Mouse (Mus musculus) limb, embryonic 11.5 days (tissue): ENCODE results near the gene Lep. TPM values are rescaled to one million over a fixed set of nuclear protein-coding genes. Genes with fewer than 3 reads are reported as not detected.

Experiments
- ATAC-seq: fragments of 200-750 bp; cut with Nextera tagmentation; 2 replicates; pipeline ENCODE4 v1.8.0; 2017; ENCODE audit warnings: low read depth; ENCODE audit not compliant: insufficient number of reproducible peaks, low FRiP score, low TSS enrichment
- DNase-seq: peaks from one replicate; pipeline ENCODE4 v3.0.0-alpha.2; 2015; ENCODE audit warnings: low spot score
- H3K27ac ChIP-seq: fragments of 300-500 bp; sonication (generic); replicated peaks from 2 replicates; pipeline ENCODE4 v1.5.1; 2014; ENCODE audit warnings: low read depth, mild to moderate bottlenecking, low read length
- H3K27me3 ChIP-seq: fragments of 300-500 bp; sonication (generic); 2 replicates; pipeline ENCODE4 v1.6.1; 2014; ENCODE audit warnings: mild to moderate bottlenecking, low read length, mixed read lengths; ENCODE audit not compliant: control insufficient read depth, insufficient read depth
- H3K36me3 ChIP-seq: fragments of 300-500 bp; sonication (generic); 2 replicates; pipeline ENCODE4 v1.6.1; 2014; ENCODE audit warnings: mild to moderate bottlenecking, low read length, moderate library complexity, mixed read lengths; ENCODE audit not compliant: control insufficient read depth, insufficient read depth
- H3K4me1 ChIP-seq: fragments of 300-500 bp; sonication (generic); 2 replicates; pipeline ENCODE4 v1.6.1; 2014; ENCODE audit warnings: low read length, mixed read lengths; ENCODE audit not compliant: control insufficient read depth, insufficient read depth
- H3K4me2 ChIP-seq: fragments of 300-500 bp; sonication (generic); 2 replicates; pipeline ENCODE4 v1.6.1; 2014; ENCODE audit warnings: low read depth, mild to moderate bottlenecking, moderate library complexity; ENCODE audit not compliant: severe bottlenecking
- H3K4me3 ChIP-seq: fragments of 300-500 bp; sonication (generic); 2 replicates; pipeline ENCODE4 v1.5.1; 2014; ENCODE audit warnings: low read depth, low read length
- H3K9ac ChIP-seq: fragments of 300-500 bp; sonication (generic); 2 replicates; pipeline ENCODE4 v1.6.1; 2014; ENCODE audit warnings: mild to moderate bottlenecking, low read length
- H3K9me3 ChIP-seq: fragments of 300-500 bp; sonication (generic); 2 replicates; pipeline ENCODE4 v1.6.1; 2016; ENCODE audit warnings: low read length; ENCODE audit not compliant: control insufficient read depth
- WGBS: fragments of 180-500 bp; shearing (Covaris S2); extraction: QIAGEN DNeasy Blood & Tissue Kit; methylation state at CpG from one replicate; pipeline ENCODE4 v1.1.7; 2014; 5-methylcytosine and 5-hydroxymethylcytosine counted together
- polyA plus RNA-seq: library from polyadenylated mRNA; unstranded; fragments of >200 nt; fragmentation: Nextera tagmentation; extraction: Ambion mirVana; gene quantifications from 2 replicates; pipeline ENCODE4 v1.2.1, GENCODE M21; 2014

The Lep gene
- polyA plus RNA-seq, 1 experiment from 2014 or later = not detected

DNA sequence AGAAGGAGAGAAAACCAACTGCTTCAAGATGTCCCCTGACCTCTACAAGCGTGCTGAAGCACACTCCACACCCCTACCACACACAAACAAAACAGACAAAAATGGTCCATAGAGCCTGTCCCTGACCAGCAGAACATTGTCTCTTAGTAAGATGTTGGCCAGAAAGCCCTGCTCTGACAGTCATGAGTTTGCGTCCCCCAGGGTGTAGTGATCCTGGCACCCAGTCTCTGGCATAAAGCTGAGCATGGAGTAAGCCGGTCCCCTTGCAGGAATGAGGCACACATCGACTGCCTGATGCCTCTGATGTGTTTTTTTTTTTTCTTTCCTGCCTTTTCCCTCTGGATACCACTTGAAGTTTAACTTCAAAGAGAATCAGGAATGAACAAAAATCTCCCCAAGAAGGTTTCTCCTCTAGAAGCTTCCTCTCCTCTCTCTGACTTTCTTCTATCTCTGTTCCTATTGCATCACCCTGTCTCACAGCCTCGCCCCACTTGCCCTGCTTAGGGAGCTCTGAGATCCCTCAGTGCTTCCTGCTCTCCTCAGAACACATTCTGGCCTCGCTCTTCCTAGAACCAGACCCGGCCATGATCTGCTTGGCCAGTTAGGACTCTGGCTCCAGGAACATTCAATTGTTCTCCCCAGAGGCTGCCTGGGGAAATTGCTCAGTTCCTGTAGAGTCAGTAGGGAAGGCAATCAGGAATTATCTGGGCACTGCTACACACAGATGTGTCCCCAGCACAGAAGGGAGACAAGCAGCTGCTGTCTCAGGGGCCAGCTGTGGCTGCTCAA lies 28.1 kb downstream of the Lep start:
- Histone ChIP-seq H3K9me3 (no peaks in the 10 kb centered on the region; the same call in 1 of the 2 replicates), H3K27ac (no peak overlapping the region), H3K4me1 (no peaks in the 10 kb centered on the region), H3K4me2 (no peak overlapping the region), H3K27me3 (no peaks in the 10 kb centered on the region), H3K4me3 (no peak overlapping the region), H3K36me3 (no peaks in the 10 kb centered on the region; the same call in 1 of the 2 replicates), H3K9ac (no peak overlapping the region)
- WGBS = 76% methylated on average over 7 of the region's 7 CpGs
- DNase-seq (no peak), ATAC-seq (no peak)

DNA sequence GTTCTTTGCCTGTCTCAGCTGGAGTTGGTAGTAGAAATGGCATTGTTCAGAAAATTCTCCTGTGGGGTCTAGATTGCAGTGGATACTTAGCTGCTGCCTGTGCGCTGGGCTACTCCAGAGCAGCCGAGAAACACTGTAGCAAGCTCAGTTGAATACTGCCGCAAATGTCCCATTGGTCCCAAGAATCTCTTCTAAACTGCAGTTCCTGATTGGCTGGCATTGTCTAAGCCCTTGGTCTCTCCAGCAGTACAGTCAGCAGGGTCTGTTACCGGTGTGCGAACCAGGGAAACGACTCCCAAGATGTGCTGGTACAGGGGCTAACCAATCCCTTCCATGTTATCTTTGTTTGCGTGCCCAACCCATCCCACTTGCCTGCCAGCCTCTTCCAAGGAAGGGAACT lies 32.2 kb downstream of the Lep start:
- WGBS = 86% methylated on average over 7 of the region's 7 CpGs
- H3K4me3 ChIP-seq = no peak overlapping the region
- H3K4me1 ChIP-seq = no peaks in the 10 kb centered on the region
- H3K27ac ChIP-seq = no peak overlapping the region
- no peak overlapping the region for H3K9ac ChIP-seq
- ATAC-seq (no peak), DNase-seq (no peak)
- no peak overlapping the region for H3K4me2 ChIP-seq
- no peaks in the 10 kb centered on the region for H3K27me3 ChIP-seq
- no peaks in the 10 kb centered on the region; the same call in 1 of the 2 replicates for H3K36me3 ChIP-seq
- no peaks in the 10 kb centered on the region; the same call in 1 of the 2 replicates for H3K9me3 ChIP-seq

DNA sequence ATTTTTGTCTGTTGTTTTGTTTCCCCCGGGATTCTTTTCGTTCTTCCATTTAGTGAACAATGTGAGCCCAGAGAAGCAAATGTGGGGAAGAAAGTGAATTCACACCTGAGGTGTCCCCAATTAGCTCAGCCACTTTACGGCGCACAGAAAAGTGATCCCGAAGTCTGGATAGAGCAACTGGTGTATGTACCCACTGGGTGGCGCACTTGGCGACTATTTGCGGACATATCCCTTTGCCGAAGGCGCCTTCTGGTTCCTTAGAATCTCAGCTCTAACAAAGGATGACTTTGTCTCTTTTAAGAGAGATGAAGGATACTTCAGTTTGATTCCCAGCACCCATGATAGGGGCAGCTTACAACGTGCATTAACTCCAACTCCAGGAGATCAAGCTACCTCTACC lies 32.9 kb downstream of the Lep start:
- no peak for DNase-seq
- H3K9me3 ChIP-seq = no peaks in the 10 kb centered on the region; the same call in 1 of the 2 replicates
- no peak for ATAC-seq
- no peaks in the 10 kb centered on the region; the same call in 1 of the 2 replicates for H3K36me3 ChIP-seq
- no peak overlapping the region for H3K27ac ChIP-seq
- no peak overlapping the region for H3K4me3 ChIP-seq
- H3K27me3 ChIP-seq = no peaks in the 10 kb centered on the region
- 58% methylated on average over 11 of the region's 11 CpGs for WGBS
- no peak overlapping the region for H3K4me2 ChIP-seq
- no peaks in the 10 kb centered on the region for H3K4me1 ChIP-seq
- no peak overlapping the region for H3K9ac ChIP-seq

DNA sequence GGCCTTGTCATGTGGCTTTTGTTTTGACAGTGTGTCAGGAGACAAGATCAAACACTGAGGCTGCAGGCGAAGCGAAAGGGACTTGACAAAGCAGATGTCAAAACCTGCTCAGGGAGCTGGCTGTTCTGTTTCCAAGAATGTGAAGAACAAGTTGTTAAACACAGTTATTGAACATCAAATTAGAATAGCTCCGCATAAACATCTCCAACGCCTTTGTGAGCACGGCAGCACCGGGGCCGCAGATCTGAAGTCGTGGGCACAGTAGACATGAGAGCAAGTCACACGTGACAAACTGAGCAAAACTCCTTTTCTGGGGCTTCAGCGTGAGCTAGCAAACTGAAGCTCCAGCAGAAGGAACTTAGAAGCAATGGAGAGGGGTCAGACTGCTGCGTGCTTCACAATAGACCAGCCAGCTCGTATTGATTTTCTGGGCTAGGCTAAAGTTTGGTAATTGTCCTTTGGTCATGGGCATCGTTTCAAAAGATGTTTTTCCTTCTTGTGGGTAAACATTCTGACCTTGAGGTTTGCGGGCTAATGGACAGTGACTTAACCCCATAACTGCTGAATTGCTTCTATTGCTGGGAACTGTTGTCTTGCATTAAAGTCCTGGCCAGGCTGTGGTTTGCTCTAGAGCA lies 39.6 kb downstream of the Lep start:
- Histone ChIP-seq H3K27me3 (no peaks in the 10 kb centered on the region), H3K9me3 (no peaks in the 10 kb centered on the region; the same call in 1 of the 2 replicates), H3K4me1 (no peaks in the 10 kb centered on the region), H3K27ac (no peak overlapping the region), H3K4me2 (no peak overlapping the region), H3K4me3 (no peak overlapping the region), H3K36me3 (no peaks in the 10 kb centered on the region), H3K9ac (no peak overlapping the region)
- DNase-seq = no peak
- 82% methylated on average over 14 of the region's 14 CpGs for WGBS
- ATAC-seq = no peak

DNA sequence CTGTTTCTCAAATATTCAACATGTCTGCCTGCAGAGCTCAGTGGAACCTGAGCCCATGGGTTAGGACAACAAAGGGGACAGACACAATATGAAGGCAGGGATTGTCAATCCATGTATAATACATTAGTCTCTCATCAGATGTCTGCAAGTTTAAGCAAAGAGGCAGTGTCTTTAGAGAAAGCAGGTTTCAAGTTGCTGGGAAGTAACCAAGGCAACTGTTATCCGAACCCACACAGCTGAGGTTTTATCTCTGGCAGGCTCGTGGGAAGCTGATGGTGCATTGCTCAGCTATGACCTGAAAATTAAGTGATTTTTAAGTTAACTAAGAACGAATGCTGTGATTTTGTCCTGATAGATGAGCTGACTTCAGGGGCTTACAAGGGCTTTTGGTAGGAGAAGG lies 40.4 kb downstream of the Lep start:
- 36% methylated on average over 3 of the region's 3 CpGs for WGBS
- Histone ChIP-seq H3K4me3 (no peak overlapping the region), H3K4me2 (no peak overlapping the region), H3K9ac (no peak overlapping the region), H3K4me1 (no peaks in the 10 kb centered on the region), H3K36me3 (no peaks in the 10 kb centered on the region), H3K9me3 (no peaks in the 10 kb centered on the region), H3K27me3 (no peaks in the 10 kb centered on the region), H3K27ac (no peak overlapping the region)
- ATAC-seq (no peak), DNase-seq (no peak)

DNA sequence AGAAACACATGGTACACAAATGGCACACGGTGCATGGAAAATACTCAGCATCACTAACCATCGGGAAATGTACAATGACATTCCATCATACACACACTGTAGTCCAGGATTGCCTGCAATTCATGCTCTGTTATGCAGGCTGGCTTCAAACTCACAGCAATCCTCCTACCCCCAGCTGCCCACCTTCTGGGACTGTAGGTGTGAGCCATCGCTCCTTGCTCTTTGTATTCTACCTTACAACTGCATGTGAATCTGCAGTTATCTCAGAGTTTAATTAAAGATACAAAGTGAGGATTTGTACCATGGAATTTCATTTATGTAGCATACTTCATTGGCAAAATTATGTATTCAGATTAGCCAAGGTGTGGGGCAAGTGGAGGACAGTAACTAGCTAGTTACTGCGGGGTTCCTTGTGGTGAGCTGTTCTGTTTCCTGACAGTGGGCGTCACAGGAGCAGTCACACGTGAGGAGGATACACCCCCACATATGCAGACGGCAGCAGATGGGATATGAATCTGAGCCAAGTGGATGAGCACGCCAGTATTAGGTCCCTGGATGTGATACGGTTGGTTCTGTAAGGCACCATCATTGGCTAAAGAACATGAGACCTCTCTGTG lies 41.3 kb downstream of the Lep start:
- Histone ChIP-seq H3K9ac (no peak overlapping the region), H3K9me3 (no peaks in the 10 kb centered on the region), H3K36me3 (no peaks in the 10 kb centered on the region), H3K4me3 (no peak overlapping the region), H3K4me2 (no peak overlapping the region), H3K4me1 (no peaks in the 10 kb centered on the region), H3K27me3 (no peaks in the 10 kb centered on the region), H3K27ac (no peak overlapping the region)
- no peak for DNase-seq
- 88% methylated on average over 9 of the region's 9 CpGs for WGBS
- ATAC-seq = no peak

DNA sequence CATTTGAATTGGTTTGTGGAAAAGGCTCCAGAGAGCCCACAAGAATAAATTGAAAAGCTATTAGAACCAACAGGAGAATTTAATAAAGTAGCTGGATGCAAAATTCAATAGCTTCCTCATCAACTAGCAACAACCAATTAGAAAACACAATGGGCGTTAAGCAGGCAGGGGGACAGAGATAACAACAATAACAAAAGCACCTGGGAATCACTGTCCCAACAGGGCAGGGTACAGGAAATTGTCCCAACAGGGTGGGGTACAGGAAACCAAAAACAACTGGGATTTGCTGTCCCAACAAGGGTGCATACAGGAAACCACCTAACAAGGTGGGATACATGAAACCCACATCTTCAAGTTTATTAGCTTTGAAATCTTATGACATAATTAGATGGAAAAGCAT lies 48.4 kb downstream of the Lep start:
- H3K27me3 ChIP-seq = no peaks in the 10 kb centered on the region
- no peak for ATAC-seq
- H3K9ac ChIP-seq = no peak overlapping the region
- no peaks in the 10 kb centered on the region for H3K36me3 ChIP-seq
- H3K4me1 ChIP-seq = no peaks in the 10 kb centered on the region
- 76% methylated on average over 1 of the region's 1 CpGs for WGBS
- H3K4me2 ChIP-seq = no peak overlapping the region
- peaks cover 3% of the 10 kb centered on the region; the same call in 1 of the 2 replicates for H3K9me3 ChIP-seq
- no peak overlapping the region for H3K27ac ChIP-seq
- no peak for DNase-seq
- H3K4me3 ChIP-seq = no peak overlapping the region

DNA sequence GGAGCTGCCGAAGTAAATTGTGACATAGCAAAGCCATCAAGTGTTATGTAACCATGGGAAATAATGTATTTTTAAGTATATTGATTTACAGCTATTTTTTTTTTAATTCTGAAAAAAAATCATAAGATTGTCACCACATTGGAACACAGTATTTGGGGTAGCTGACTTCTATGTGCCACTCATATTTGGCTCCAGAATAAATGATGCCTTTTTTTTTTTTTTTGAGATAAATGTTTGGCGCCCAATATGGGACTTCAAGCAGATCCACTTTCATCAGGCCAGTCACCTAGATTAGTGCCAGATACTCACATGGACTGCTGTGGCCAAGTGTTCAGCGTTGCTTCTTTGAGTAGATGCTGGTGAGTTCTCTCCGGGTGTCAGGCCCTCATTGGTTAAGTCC lies 51.5 kb downstream of the Lep start:
- Histone ChIP-seq H3K9ac (no peak overlapping the region), H3K36me3 (no peaks in the 10 kb centered on the region), H3K27ac (no peak overlapping the region), H3K9me3 (peaks cover 3% of the 10 kb centered on the region; the same call in 1 of the 2 replicates), H3K4me2 (no peak overlapping the region), H3K27me3 (no peaks in the 10 kb centered on the region), H3K4me3 (no peak overlapping the region), H3K4me1 (no peaks in the 10 kb centered on the region)
- no peak for ATAC-seq
- WGBS = 88% methylated on average over 4 of the region's 4 CpGs
- no peak for DNase-seq
